Mouse (Mus musculus) liver, adult (tissue): ENCODE results near the gene Crbn.

Experiments
- GATA4 ChIP-seq: IDR thresholded peaks from 2 replicates; pipeline ENCODE4 v1.6.1; 2014; ENCODE audit warnings: mild to moderate bottlenecking, low read length; ENCODE audit not compliant: insufficient replicate concordance

Gene Crbn

GRCm38 (mm10) chr6:106791429-106791828 is 8.4 kb downstream of the Crbn start:
- TF ChIP-seq GATA4, result no peak

DNA sequence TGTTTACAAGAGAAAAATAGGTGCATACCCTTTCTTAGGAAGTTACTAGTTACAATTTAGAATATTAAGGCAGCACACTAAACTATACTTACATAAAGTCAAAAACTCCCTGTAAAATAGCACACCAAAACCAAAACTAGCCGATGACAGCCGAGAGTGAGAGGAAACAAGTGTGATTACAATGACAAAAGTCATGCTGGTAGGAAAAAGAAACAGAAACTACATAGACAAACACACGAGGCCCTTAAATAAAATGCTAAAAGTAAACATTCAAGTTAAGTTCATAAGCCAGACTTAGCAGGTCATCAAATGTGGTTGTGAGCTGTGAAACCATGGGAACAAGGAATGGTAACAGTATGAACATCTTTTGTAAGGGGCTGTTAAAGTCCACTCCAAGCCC is 12.7 kb downstream of the Crbn start:
- TF ChIP-seq GATA4, result no peak

DNA sequence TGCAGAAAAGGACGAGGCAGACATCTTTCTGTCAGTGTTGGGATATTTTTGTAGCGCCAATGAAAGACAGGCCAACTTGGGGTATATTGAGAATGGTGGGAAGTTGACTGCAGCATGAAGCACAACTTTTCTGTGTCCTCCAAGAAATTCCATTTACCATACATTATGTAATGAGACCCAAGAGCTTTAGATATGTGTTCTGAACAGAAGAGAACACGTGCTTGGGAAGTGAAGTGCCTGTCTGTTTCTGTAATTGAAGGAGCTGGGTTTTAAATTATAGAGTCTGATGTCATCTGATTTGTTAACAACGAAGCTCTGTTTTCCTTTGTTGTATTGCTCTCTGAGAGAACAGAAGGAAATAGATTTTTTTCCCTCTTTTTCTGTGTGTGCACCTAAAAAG is 29.8 kb downstream of the Crbn start:
- TF ChIP-seq GATA4, result no peak

- no peak for TF ChIP-seq GATA4
Measured at GRCm38 (mm10) chr6:106769290-106769866, 30.5 kb downstream of the Crbn start.

DNA sequence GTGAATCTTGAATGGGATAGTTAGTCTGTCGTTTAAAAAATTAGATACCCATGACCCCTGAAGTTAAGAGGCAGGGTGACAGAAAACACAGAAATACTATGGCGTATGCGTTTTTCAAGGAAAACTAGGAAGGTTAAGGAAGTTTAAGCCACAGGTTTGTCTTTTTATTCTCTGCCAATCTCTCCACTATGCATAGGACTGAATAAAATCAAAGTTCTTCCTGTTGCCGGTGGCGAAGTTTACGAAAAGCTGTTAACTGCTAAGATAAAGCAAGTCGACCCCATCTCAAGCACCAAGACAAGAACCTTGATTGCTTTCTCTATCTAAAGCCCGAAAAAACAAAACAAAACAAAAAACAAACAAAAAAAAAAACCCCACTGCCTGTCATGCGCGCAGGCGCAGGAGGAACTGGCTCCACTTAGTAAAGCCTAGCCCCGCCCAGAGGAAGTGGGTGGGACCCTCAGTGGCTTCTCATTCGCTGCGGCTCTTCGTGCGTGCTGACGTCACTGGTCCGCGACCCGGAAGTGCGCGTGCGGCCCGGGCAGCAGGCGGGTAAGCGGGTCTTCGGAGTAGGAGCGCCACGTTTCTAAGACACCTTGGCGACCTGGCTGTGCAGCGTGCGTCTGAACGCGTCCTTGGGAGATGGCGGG is 31.1 kb downstream of the Crbn start, which contains the start of gene Trnt1:
TSS of gene Trnt1 (plus strand) at position 481 of the 650 bp plus-strand sequence.
- no peak for TF ChIP-seq GATA4

GRCm38 (mm10) chr6:106766774-106767173 is 33.1 kb downstream of the Crbn start:
- no peak for TF ChIP-seq GATA4

- TF ChIP-seq GATA4, result no peak
Measured at GRCm38 (mm10) chr6:106765892-106766291, 34.0 kb downstream of the Crbn start.

DNA sequence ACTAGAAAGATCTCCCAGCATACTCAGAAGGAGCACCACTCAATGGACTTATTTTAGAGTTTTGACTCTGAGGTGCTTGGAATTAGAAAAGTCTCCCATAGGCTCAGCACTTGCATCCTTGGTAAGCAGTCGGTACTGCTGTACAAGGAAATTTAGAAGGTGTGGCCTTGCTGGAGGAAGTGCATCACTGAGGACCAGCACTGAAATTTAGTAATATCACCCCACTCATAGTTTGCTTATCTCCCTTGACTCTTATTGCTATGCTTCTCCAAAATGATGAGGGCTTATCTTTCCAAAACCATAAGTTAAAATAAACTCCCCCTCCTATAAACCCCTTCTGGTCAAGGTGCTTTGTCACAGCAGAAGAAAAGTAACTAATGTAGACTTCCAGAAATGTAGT is 38.4 kb downstream of the Crbn start:
- no peak for TF ChIP-seq GATA4

DNA sequence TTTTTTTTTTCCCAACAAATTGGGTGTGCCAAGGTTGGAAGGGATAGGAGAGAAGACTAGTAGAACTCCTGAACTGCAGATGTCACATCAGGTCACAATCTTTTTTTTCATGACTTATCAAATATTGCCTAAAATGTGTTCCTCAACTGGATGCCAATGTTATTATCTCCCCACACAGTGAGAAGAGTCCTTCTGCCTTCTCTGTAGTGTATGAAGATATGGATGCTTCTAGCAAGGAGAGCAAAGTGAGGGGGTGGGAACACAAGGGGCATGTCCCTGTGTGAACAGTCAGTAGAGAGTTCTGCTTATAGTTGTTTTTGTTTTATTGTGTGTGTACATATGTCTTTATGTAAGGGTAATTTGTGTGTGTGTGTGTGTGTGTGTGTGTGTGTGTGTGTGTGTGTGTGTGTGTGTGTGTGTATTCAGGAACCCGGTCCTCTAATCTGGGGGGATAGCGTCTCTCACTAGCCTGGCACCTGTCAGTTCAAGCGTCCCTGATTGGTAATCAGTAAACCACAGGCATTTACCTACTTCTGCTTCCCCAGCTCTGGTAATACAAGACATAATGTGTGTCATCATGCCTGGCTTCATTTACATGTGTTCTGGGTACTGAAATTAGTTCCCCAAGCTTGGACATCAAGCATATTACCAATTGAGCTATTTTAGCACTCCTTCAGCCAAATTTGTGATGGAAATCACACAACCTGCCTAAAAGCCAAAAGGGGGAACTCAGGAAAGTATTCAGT is 39.2 kb downstream of the Crbn start:
- no peak for TF ChIP-seq GATA4

DNA sequence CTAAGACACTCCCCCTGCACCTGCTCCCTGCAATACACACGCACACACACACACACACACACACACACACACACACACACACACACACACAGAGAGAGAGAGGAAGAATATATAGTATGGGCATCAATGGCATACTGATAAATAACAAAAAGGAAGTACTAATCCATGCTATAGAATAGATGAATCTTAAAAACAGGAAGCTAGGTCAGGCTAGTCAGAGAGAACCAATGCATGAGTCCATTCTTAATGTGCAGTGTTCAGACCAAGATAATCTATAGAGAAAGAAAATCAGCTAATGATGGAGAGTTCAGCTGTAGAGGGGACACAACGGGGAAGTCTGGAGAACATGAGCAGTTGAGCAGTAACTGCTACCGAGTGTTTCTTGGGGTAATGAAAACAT is 41.6 kb downstream of the Crbn start:
- no peak for TF ChIP-seq GATA4

GRCm38 (mm10) chr6:106750291-106750690 is 49.6 kb downstream of the Crbn start:
- no peak for TF ChIP-seq GATA4

GRCm38 (mm10) chr6:106748887-106749388 is 50.9 kb downstream of the Crbn start, which contains the start of gene Il5ra:
Gene Il5ra (minus strand): TSS chr6:106749037.
- TF ChIP-seq GATA4, result no peak

DNA sequence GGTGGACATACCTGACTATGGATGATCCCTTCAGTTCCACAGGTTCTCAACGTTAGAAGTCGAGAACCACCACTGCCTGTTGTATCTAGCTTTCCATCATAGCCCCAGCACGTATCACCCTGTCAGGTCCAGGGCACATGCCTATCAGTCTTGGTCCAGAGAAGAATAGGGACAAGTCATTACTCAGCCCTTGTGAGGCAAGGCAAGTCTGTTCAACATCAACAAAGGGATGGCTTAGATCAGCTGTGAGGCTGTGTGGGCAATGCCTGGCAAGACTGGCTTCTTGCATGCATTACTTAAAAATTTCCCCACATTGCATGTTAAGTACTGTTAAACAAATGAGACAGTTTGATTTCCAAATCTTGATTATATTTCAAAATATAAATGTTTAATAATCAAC is 52.1 kb downstream of the Crbn start:
- no peak for TF ChIP-seq GATA4

- no peak for TF ChIP-seq GATA4
Measured at GRCm38 (mm10) chr6:106747251-106747650, 52.6 kb downstream of the Crbn start.

- no peak for TF ChIP-seq GATA4
Measured at GRCm38 (mm10) chr6:106745673-106746394, 54.0 kb downstream of the Crbn start.
